Mouse (Mus musculus) heart, adult 8-10 months (tissue): Measurements from ENCODE around the gene Wnt6. TPM values are rescaled to one million over a fixed set of nuclear protein-coding genes. Genes with fewer than 3 reads are reported as not detected.
"Not testable (repeated sequence)": the region's sequence is repeated elsewhere in the genome, so short reads cannot be mapped to it uniquely, and the experiment has no call there.

Experiments
- DNase-seq: peaks from one replicate; pipeline ENCODE4 v3.0.0; 2022; ENCODE audit warnings: low spot score
- total RNA-seq, 4 experiments: library from RNA; stranded (reverse); gene quantifications; 2 replicates each; pipeline ENCODE4 v1.2.4; 2022

Wnt6 gene
- total RNA-seq, 4 experiments from 2014 or later, result 0.16 to 0.69 (median 0.26) TPM

DNA sequence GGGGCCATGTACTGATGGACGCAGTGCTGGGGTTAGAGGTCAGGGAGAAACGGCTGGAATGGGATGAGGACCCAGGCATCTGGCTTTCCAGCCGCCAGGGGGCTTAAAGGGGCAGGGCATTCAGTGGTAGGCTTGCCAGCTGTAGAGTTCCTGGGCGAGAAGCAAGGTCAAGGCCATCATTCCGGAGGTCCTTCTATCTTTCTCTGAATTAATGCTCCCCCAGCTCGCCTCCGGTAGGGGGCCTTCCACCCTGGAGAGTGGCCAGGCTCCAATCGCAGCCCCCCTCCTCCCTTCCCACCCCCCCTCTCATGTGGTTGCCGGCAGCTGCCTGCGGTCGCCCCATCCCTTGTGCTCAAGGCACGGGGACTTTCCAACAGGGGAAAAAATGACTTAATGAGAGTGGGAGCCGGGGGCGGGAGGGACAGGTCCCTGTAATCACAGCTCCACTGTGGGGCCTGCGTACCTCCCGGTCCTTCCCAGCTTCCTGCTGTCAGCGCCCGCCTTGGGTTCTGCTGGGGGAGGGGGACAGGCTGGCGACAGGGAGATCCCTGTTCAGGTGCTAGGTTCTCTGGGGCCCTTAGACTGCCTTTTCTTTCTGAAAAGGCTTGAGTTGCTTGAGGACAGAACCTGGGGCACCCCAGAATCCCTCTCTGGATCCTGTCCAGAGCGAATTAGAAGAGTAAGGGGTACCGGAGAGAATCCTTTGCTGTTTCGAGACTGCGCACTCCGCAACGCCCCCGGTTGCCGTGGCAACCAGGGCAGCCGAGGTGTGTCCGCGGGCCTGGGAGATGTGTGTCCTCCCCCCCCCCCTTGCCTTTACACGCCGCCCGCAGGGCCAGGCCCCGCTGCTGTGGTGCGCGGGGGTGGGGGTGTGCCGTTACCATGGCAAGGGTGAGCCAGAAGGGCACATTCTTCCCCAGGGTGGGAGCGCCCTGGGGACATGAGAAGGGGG lies 34.9 kb downstream of the Wnt6 start:
- no peak for DNase-seq

GRCm38 (mm10) chr1:74807551-74808071 lies 35.9 kb downstream of the Wnt6 start:
- no peak for DNase-seq

DNA sequence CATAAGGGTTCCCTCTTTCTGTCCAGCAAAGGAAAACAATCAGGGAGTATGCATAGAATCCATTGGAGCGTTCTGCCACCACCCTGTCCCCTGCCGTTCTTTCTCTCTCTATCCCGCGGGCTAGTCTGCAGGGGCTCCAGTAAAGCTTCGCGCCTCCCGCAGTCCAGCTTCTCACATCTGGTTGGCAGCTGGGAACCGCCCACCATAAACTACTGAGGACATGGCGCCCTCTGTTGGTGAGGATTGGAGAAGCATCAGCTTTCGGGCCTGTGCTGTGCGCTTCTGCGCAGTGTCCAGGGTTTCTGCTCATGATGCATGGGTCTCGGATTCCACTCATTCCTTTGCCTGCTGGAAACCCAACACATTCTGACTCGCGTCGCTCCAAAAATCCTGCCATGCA lies 36.4 kb downstream of the Wnt6 start:
- DNase-seq, result peak; percentile 87

DNA sequence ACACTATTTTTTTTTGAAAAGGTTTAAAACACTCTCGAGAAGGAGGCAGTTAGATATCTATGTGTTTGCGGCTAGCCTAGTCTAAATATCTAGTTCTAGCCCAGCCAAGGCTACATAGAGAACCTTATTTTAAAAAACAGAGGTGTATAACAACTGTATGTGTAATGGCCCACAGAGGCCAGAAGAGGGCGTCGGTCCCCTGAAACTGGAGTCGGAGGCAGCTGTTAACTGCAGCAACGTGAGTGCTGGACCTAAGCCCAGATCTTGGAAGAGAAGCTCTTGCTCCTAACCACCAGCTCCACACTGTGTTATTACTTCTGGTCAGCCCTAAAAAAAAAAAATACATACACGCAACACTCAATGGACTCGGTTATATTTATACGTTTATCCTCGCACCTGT lies 37.3 kb downstream of the Wnt6 start:
- no peak for DNase-seq

GRCm38 (mm10) chr1:74814931-74815647 lies 43.4 kb downstream of the Wnt6 start:
- no peak for DNase-seq

GRCm38 (mm10) chr1:74815965-74816364 lies 44.3 kb downstream of the Wnt6 start:
- not testable (repeated sequence) for DNase-seq

DNA sequence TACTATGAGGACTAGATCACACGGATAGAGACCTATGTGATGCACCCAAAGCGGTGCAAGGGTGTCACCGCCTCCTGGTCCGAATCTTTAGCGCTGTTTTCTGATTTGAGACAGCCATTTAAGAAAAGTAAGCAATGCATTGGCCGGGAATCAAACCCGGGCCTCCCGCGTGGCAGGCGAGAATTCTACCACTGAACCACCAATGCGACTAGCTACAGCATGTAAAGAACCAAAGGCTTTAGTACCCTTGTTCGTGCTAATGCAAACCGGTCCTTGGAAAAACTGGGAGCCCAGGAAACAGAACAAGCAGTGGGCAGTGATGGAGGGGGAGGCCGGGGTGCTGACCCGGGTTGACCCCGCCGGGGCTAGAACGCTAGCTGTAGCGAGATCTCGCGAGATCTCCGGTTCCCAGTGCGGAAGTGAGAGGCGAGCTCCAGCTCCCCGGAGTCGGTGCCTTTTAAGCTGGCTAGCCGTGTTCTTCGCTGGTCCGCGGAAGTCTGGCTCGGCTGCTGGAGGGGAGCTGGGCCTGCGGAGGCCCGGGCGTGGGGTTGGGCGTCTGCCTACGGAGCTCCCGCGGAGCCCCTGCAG lies 45.0 kb downstream of the Wnt6 start:
- DNase-seq, result peak; percentile 90

- DNase-seq, result no peak
Observed at GRCm38 (mm10) chr1:74817219-74817618, 45.5 kb downstream of the Wnt6 start.

- no peak for DNase-seq
Observed at GRCm38 (mm10) chr1:74818509-74818908, 46.8 kb downstream of the Wnt6 start.

DNA sequence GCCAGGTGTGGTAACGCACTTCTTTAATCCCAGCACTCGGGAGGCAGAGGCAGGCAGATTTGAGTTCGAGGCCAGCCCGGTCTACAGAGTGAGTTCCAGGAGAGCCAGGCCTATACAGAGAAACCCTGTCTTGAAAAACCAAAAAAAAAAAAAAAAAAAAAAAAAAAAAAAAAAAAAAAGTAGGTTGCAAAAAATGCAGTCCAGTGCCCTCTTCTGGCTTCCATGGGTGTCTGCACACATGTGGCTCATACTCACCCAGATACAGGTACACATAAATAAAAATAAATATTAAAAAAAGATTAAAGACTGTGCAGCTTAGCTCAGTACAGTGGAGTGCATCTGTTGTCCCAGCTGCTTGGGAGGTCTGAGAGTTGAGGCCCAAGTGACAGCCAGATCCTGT lies 51.9 kb downstream of the Wnt6 start:
- DNase-seq, result not testable (repeated sequence)

- DNase-seq, result no peak
Observed at GRCm38 (mm10) chr1:74824518-74825302, 53.0 kb downstream of the Wnt6 start.

DNA sequence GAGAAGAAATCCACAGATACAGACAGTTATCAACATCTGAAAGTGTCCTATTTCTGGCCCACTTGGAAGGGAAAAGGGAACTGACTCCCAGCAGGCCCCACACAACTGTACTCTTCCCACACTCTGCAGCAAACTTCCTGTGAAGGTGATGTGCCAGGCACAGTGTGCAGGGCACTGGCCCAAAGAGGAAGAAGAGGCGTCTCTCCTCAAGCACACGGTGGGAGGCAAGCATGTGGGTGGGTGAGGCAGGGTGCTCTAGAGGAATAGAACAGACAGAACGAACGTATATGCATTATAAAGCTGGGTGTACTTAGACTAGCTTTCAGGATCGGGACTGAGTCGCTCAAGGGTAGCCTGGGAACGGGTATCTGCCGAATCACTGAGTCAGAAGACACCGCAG lies 58.4 kb downstream of the Wnt6 start:
- DNase-seq, result no peak

- no peak for DNase-seq
Observed at GRCm38 (mm10) chr1:74833255-74833654, 61.6 kb downstream of the Wnt6 start.

Other genes with a start within 250 kb of the Wnt6 start
- gene Plcd4, start 229.0 kb upstream of the Wnt6 start, total RNA-seq, result under 1 TPM in 2 of 4 experiments, not detected in 2; 0.12 to 0.16 TPM
- gene Usp37, start 227.6 kb upstream of the Wnt6 start, total RNA-seq, result 1 to 10 TPM; 6.6 to 9.1 (median 8.3) TPM
- gene Zfp142, start 183.6 kb upstream of the Wnt6 start, total RNA-seq, result 10 to 100 TPM; 10.4 to 12.0 (median 10.9) TPM
- 10 to 100 TPM; 33.9 to 38.8 (median 35.4) TPM for gene Bcs1l, start 183.6 kb upstream of the Wnt6 start, total RNA-seq
- gene Rnf25, start 170.5 kb upstream of the Wnt6 start, total RNA-seq, result 10 to 100 TPM; 17.5 to 21.4 (median 19.2) TPM
- 1 to 10 TPM in 1 of 4 experiments, under 1 TPM in 3; 0.63 to 1.9 (median 0.81) TPM for gene Stk36, start 170.4 kb upstream of the Wnt6 start, total RNA-seq
- gene Ttll4, start 110.1 kb upstream of the Wnt6 start, total RNA-seq, result 10 to 100 TPM in 1 of 4 experiments, 1 to 10 TPM in 3; 8.1 to 10.5 (median 9.3) TPM
- 10 to 100 TPM; 11.3 to 20.8 (median 16.6) TPM for gene Cyp27a1, start 58.3 kb upstream of the Wnt6 start, total RNA-seq
- gene Prkag3, start 22.7 kb upstream of the Wnt6 start, total RNA-seq, result 1 to 10 TPM; 1.6 to 4.1 (median 2.2) TPM
- not detected for gene Wnt10a, start 19.6 kb downstream of the Wnt6 start, total RNA-seq
- gene Cdk5r2, start 83.0 kb downstream of the Wnt6 start, total RNA-seq, result under 1 TPM in 1 of 4 experiments, not detected in 3; 0.09 TPM
- gene Fev, start 113.5 kb downstream of the Wnt6 start, total RNA-seq, result not detected
- not detected for gene Cryba2, start 121.3 kb downstream of the Wnt6 start, total RNA-seq
- gene Cfap65, start 163.7 kb downstream of the Wnt6 start, total RNA-seq, result not detected
- gene Ihh, start 179.8 kb downstream of the Wnt6 start, total RNA-seq, result under 1 TPM in 1 of 4 experiments, not detected in 3; 0.24 TPM